Mouse (Mus musculus) forebrain, embryonic 13.5 days (tissue): Measurements from ENCODE around the gene Bora. TPM values are rescaled to one million over a fixed set of nuclear protein-coding genes. Genes with fewer than 3 reads are reported as not detected.
A peak's percentile ranks its signal among the peaks of the same experiment; 100 is the strongest.
"Not testable (repeated sequence)": the region's sequence is repeated elsewhere in the genome, so short reads cannot be mapped to it uniquely, and the experiment has no call there.

Experiments used
- ATAC-seq: fragments of 200-750 bp; cut with Nextera tagmentation; 2 replicates; pipeline ENCODE4 v1.8.0; 2017
- H3K27ac ChIP-seq: fragments of 300-500 bp; sonication (generic); 2 replicates; pipeline ENCODE4 v1.5.1; 2015; ENCODE audit warnings: inconsistent platforms, mild to moderate bottlenecking, moderate library complexity
- H3K27me3 ChIP-seq: fragments of 300-500 bp; sonication (generic); 2 replicates; pipeline ENCODE4 v1.6.1; 2015; ENCODE audit warnings: mild to moderate bottlenecking, inconsistent platforms
- H3K36me3 ChIP-seq: fragments of 300-500 bp; sonication (generic); 2 replicates; pipeline ENCODE4 v1.6.1; 2015; ENCODE audit warnings: mild to moderate bottlenecking, inconsistent platforms; ENCODE audit not compliant: poor library complexity, severe bottlenecking
- H3K4me1 ChIP-seq: fragments of 300-500 bp; sonication (generic); 2 replicates; pipeline ENCODE4 v1.6.1; 2015; ENCODE audit warnings: inconsistent platforms
- H3K4me2 ChIP-seq: fragments of 300-500 bp; sonication (generic); 2 replicates; pipeline ENCODE4 v1.6.1; 2015; ENCODE audit warnings: inconsistent platforms, mild to moderate bottlenecking, moderate library complexity
- H3K4me3 ChIP-seq: fragments of 300-500 bp; sonication (generic); 2 replicates; pipeline ENCODE4 v1.5.1; 2015; ENCODE audit warnings: mild to moderate bottlenecking, inconsistent platforms
- H3K9ac ChIP-seq: fragments of 300-500 bp; sonication (generic); 2 replicates; pipeline ENCODE4 v1.6.1; 2015; ENCODE audit warnings: mild to moderate bottlenecking, inconsistent platforms
- H3K9me3 ChIP-seq: fragments of 300-500 bp; sonication (generic); replicated peaks from 2 replicates; pipeline ENCODE4 v1.6.1; 2016; ENCODE audit warnings: inconsistent platforms
- WGBS: fragments of 180-500 bp; shearing (Covaris S2); methylation state at CpG from one replicate; pipeline ENCODE4 v1.1.7; 2015; 5-methylcytosine and 5-hydroxymethylcytosine counted together
- polyA plus RNA-seq: library from polyadenylated mRNA; unstranded; fragments of >200 nt; fragmentation: Nextera tagmentation; extraction: Ambion mirVana; gene quantifications from 2 replicates; pipeline ENCODE4 v1.2.1, GENCODE M21; 2015

Gene Bora
- polyA plus RNA-seq, 1 experiment from 2014 or later, result 50.4 TPM

GRCm38 (mm10) chr14:99037703-99038102 lies 8.3 kb upstream of the Bora start:
- no peaks in the 10 kb centered on the region for H3K9me3 ChIP-seq
- no peak overlapping the region for H3K9ac ChIP-seq
- H3K27ac ChIP-seq, result no peak overlapping the region
- H3K4me3 ChIP-seq, result no peak overlapping the region
- H3K4me2 ChIP-seq, result no peak overlapping the region
- H3K27me3 ChIP-seq, result no peaks in the 10 kb centered on the region
- H3K36me3 ChIP-seq, result peaks cover 29% of the 10 kb centered on the region
- 82% methylated on average over 2 of the region's 2 CpGs for whole genome bisulfite sequencing
- no peak for ATAC-seq
- peaks cover 12% of the 10 kb centered on the region; the same call in 1 of the 2 replicates for H3K4me1 ChIP-seq

DNA sequence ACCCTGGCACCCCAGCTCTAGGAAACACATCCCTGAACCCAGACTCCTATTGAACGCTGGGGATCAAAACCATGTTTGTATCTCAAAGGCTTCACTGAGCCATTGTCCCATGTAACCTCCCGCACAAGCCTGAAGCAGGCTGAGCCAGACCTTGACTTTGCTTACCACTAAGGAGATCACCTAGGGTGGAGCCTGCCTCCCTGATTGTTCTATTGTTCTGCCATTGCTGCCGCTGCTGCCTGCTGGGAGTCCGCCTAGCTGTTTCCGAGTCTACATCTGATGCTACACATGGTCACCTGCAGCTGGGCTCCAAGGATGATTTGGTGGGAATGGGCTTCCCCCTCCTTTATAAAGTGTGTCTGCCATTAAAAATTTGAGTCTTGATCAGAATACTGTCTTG lies 6.7 kb upstream of the Bora start:
- not testable (repeated sequence) for ATAC-seq, H3K9ac ChIP-seq, H3K4me2 ChIP-seq, H3K27ac ChIP-seq, H3K9me3 ChIP-seq, H3K4me3 ChIP-seq, H3K27me3 ChIP-seq
- Histone ChIP-seq H3K4me1 (peaks cover 22% of the 10 kb centered on the region), H3K36me3 (peaks cover 21% of the 10 kb centered on the region)
- WGBS, result 58% methylated on average over 5 of the region's 5 CpGs

DNA sequence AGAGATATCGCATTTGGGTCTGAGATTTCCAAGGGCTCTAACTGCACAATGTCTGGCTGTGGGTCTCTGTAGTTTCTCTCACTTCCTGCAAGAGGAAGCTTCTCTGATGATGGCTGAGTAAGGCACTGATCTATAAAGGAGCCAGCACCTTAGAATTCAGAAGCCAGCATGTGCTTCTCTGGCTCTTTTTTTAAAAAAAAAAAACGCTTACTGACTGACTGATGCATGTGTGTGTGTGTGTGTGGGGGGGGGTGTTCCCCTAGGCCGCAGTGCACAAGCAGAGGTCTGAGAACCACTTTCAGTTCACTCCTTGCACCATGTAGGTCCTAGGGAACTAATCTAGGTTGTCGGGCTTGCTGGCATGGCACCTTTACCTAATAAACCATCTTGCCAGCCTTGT lies 4.6 kb upstream of the Bora start:
- 67% methylated on average over 4 of the region's 4 CpGs for WGBS
- Histone ChIP-seq H3K9ac (no peak overlapping the region), H3K4me1 (peaks cover 30% of the 10 kb centered on the region), H3K9me3 (no peaks in the 10 kb centered on the region), H3K27ac (no peak overlapping the region), H3K4me2 (no peak overlapping the region), H3K27me3 (no peaks in the 10 kb centered on the region), H3K36me3 (peaks cover 15% of the 10 kb centered on the region), H3K4me3 (no peak overlapping the region)
- no peak for ATAC-seq

- Histone ChIP-seq H3K9me3 (no peaks in the 10 kb centered on the region), H3K4me1 (peaks cover 38% of the 10 kb centered on the region), H3K4me2 (peak overlapping the region; percentile 78), H3K9ac (peak overlapping the region; percentile 45), H3K4me3 (peak overlapping the region; percentile 99; the same call in 1 of the 2 replicates), H3K27me3 (no peaks in the 10 kb centered on the region), H3K36me3 (peaks cover 8% of the 10 kb centered on the region; the same call in 1 of the 2 replicates), H3K27ac (no peak overlapping the region)
- WGBS, result 58% methylated on average over 1 of the region's 1 CpGs
- no peak for ATAC-seq
Observed at GRCm38 (mm10) chr14:99043499-99043898, 2.5 kb upstream of the Bora start.

DNA sequence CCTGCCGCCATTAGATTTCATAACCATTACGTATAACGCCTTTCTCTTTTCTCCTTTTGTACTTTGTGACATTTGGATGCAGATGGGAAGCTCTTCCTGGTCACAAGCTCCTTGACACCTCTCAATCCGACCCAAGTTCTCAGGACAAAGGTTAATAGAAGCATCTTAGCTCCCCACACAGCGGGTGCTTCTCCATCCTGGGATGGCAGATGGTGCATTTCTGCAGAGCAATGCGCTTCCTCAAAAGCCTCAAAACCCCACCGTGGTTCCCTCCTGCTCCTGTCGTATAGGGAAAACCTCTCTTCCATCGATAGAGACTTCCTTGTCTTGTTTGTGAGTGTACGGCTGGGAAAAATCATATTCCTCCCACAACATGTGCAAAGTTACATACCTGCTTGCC lies 1.9 kb upstream of the Bora start:
- peaks cover 5% of the 10 kb centered on the region; the same call in 1 of the 2 replicates for H3K36me3 ChIP-seq
- peak overlapping the region; percentile 45 for H3K9ac ChIP-seq
- H3K27me3 ChIP-seq, result no peaks in the 10 kb centered on the region
- peaks cover 38% of the 10 kb centered on the region for H3K4me1 ChIP-seq
- 28% methylated on average over 10 of the region's 10 CpGs for WGBS
- ATAC-seq, result no peak
- no peak overlapping the region; the same call in 1 of the 2 replicates for H3K27ac ChIP-seq
- peak overlapping the region; percentile 78 for H3K4me2 ChIP-seq
- peak overlapping the region; percentile 99 for H3K4me3 ChIP-seq
- H3K9me3 ChIP-seq, result no peaks in the 10 kb centered on the region

DNA sequence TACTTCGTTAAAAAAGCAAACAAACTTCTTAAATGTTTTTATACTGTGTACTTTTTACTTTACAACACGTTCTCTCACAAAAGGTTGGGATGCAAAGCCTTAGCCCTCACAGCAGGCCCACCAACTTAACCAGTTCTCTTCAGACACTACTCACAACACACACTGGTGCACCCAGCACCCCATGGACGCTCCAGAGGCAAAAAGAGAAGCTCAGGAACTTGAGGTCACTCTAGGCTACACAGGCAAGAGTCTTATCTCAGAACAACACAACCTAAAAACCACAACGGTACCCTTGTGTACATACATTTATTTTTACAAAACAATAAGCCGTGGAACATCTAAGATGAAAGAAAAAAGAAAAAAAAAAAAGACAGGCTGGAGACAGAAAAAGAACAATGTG lies 1.3 kb upstream of the Bora start:
- WGBS, result 7% methylated on average over 5 of the region's 5 CpGs
- no peak overlapping the region for H3K27ac ChIP-seq
- H3K36me3 ChIP-seq, result no peaks in the 10 kb centered on the region
- H3K27me3 ChIP-seq, result no peaks in the 10 kb centered on the region
- H3K9me3 ChIP-seq, result no peaks in the 10 kb centered on the region
- peak overlapping the region; percentile 96 for H3K9ac ChIP-seq
- no peak for ATAC-seq
- H3K4me3 ChIP-seq, result peak overlapping the region; percentile 99
- peak overlapping the region; percentile 78 for H3K4me2 ChIP-seq
- H3K4me1 ChIP-seq, result peaks cover 38% of the 10 kb centered on the region

- under 1% methylated on average over 55 of the region's 70 CpGs for WGBS
- peak; percentile 34 for ATAC-seq
- H3K27me3 ChIP-seq, result no peaks in the 10 kb centered on the region
- H3K9ac ChIP-seq, result peak overlapping the region; percentile 96
- peak overlapping the region; percentile 99 for H3K4me3 ChIP-seq
- H3K27ac ChIP-seq, result peak overlapping the region; percentile 83
- peaks cover 38% of the 10 kb centered on the region for H3K4me1 ChIP-seq
- peak overlapping the region; percentile 78 for H3K4me2 ChIP-seq
- no peaks in the 10 kb centered on the region for H3K9me3 ChIP-seq
- no peaks in the 10 kb centered on the region for H3K36me3 ChIP-seq
Observed at GRCm38 (mm10) chr14:99045378-99046030, 518 bp upstream of the Bora start.

GRCm38 (mm10) chr14:99046782-99047181 lies 760 bp downstream of the Bora start:
- ATAC-seq, result peak; percentile 44; the same call in 1 of the 2 replicates
- H3K9me3 ChIP-seq, result no peaks in the 10 kb centered on the region
- peak overlapping the region; percentile 96 for H3K9ac ChIP-seq
- peak overlapping the region; percentile 78 for H3K4me2 ChIP-seq
- H3K27ac ChIP-seq, result no peak overlapping the region; the same call in 1 of the 2 replicates
- H3K4me1 ChIP-seq, result peaks cover 30% of the 10 kb centered on the region
- WGBS, result 1% methylated on average over 15 of the region's 15 CpGs
- no peaks in the 10 kb centered on the region for H3K27me3 ChIP-seq
- H3K4me3 ChIP-seq, result peak overlapping the region; percentile 99
- H3K36me3 ChIP-seq, result peaks cover 3% of the 10 kb centered on the region; the same call in 1 of the 2 replicates

- no peaks in the 10 kb centered on the region for H3K27me3 ChIP-seq
- ATAC-seq, result 0 out of 2 replicates have a peak, but pooled peaks have one; percentile 51
- WGBS, result 86% methylated on average over 7 of the region's 7 CpGs
- H3K9me3 ChIP-seq, result no peaks in the 10 kb centered on the region
- peaks cover 44% of the 10 kb centered on the region for H3K36me3 ChIP-seq
- no peak overlapping the region for H3K27ac ChIP-seq
- no peak overlapping the region for H3K9ac ChIP-seq
- no peak overlapping the region for H3K4me2 ChIP-seq
- no peaks in the 10 kb centered on the region for H3K4me1 ChIP-seq
- no peak overlapping the region for H3K4me3 ChIP-seq
Observed at GRCm38 (mm10) chr14:99058959-99059586, 13.1 kb downstream of the Bora start.

DNA sequence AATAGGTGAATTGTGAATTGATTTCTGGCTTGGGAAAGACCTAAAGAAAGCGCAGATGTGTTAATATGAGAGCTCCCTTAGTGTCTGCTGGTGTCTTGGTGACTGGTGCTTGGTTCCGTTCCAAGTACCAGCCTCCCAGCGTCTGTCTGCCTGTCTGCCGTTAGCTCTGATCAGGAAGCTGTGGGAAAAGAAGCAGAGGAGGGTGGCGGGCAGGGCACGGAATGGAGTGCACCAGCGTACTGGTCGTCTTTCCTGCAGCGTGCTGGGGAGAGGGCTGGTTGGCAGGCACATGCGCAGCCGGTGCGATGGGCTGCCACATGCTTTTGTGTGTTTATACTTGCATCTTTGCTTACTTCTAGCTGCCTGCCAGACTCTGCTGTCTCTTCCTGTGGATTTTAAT lies 14.6 kb downstream of the Bora start:
- H3K27me3 ChIP-seq, result no peaks in the 10 kb centered on the region
- no peak overlapping the region for H3K4me2 ChIP-seq
- WGBS, result 85% methylated on average over 12 of the region's 12 CpGs
- H3K36me3 ChIP-seq, result peaks cover 52% of the 10 kb centered on the region
- H3K4me3 ChIP-seq, result no peak overlapping the region
- peak; percentile 65 for ATAC-seq
- H3K4me1 ChIP-seq, result no peaks in the 10 kb centered on the region
- no peaks in the 10 kb centered on the region for H3K9me3 ChIP-seq
- no peak overlapping the region for H3K9ac ChIP-seq
- H3K27ac ChIP-seq, result no peak overlapping the region

- no peak for ATAC-seq
- H3K4me2 ChIP-seq, result no peak overlapping the region
- no peak overlapping the region for H3K4me3 ChIP-seq
- H3K27me3 ChIP-seq, result no peaks in the 10 kb centered on the region
- no peak overlapping the region for H3K9ac ChIP-seq
- H3K4me1 ChIP-seq, result no peaks in the 10 kb centered on the region
- H3K36me3 ChIP-seq, result peaks cover 49% of the 10 kb centered on the region
- WGBS, result 97% methylated on average over 2 of the region's 2 CpGs
- H3K9me3 ChIP-seq, result no peaks in the 10 kb centered on the region
- no peak overlapping the region for H3K27ac ChIP-seq
Observed at GRCm38 (mm10) chr14:99063091-99063490, 17.1 kb downstream of the Bora start.

DNA sequence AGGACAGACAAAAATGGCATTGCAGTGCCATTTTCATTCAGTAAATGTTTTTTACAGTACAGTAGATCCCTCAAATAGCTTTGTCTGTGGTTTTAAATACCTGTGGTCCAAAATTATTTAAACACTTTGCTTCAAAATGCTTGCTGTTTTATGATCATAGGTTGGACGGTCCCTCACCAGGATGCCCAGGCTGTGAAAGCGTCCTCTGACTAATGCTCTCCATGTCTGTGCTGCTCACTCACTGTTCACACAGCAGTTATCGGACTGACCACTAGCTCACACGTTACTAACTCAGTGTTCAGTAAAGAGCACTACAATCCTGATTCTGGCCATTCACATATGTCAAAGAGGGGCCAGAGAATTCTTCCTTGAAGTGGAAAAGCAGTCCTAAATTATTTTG lies 25.1 kb downstream of the Bora start:
- 88% methylated on average over 4 of the region's 4 CpGs for WGBS
- Histone ChIP-seq H3K9ac (no peak overlapping the region), H3K9me3 (no peaks in the 10 kb centered on the region), H3K4me3 (no peak overlapping the region), H3K36me3 (peaks cover 56% of the 10 kb centered on the region), H3K27ac (no peak overlapping the region), H3K4me2 (no peak overlapping the region), H3K27me3 (no peaks in the 10 kb centered on the region), H3K4me1 (no peaks in the 10 kb centered on the region)
- ATAC-seq, result no peak
